Comparison of ENCODE assay signal across 9 mouse cellular contexts in the genomic region with DNA sequence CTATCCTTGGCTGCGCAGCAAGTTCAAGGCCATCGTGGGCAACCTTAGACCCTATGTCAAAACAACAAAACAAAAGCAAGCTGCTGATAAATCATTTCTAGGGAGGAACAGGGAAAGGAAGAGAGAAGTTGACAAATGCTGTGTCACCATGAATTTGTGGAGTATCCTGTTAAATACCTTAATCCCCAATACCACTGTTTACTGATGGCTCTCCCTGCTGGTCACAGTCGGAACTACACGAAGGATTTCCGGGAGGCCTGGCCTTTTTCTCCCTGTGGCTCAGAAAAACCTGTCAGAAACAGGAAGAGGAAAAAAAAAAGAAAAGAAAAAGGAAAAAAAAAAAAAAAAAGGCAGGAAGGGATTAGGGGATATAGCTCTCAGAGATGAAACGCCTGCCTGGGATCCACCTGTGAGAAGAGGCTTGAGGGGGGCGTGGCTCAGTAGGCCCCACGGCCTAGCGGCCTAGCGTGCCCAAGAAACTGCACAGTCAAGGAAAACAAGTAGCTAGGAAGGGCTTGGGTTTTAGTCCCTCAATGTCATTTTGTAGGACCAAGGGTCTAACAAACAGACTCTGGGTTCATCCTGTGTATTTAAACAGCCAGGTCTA. TPM values are rescaled to one million over a fixed set of nuclear protein-coding genes. Genes with fewer than 3 reads are reported as not detected.
DNase-seq lines count a peak whose midpoint lies in the region; ATAC-seq and TF ChIP-seq lines count a peak whose summit lies in the region.
"Had no signal": no experiment of that assay in that cellular context is flagged by ENCODE, and none has a peak within 500 bp of the region (broad histone marks: within the 10 kb centered on the region; RNA-seq: fewer than 3 reads in every experiment).

No protein-coding gene starts in this region.

- H3K9me3 ChIP-seq in hindbrain, embryonic 11.5 days (ENCODE audit: control insufficient read depth, low read length), result no peaks in the 10 kb centered on the region
- no peaks in the 10 kb centered on the region for H3K9me3 ChIP-seq in hindbrain, embryonic 16.5 days (ENCODE audit: control insufficient read depth, low read length)
- no peaks in the 10 kb centered on the region for H3K9me3 ChIP-seq in hindbrain, embryonic 14.5 days (ENCODE audit: control insufficient read depth, low read length)
- H3K9me3 ChIP-seq in stomach, postnatal 0 days (ENCODE audit: control insufficient read depth, low read length), result no peaks in the 10 kb centered on the region

- no peak for TF ChIP-seq POLR2A in bone marrow macrophage, adult 2 months (IDR thresholded peaks at IDR 0.05; ENCODE audit: borderline replicate concordance, low read depth, low read length)

- TF ChIP-seq EP300 in stomach, postnatal 0 days (optimal IDR thresholded peaks at IDR 0.05), result no peak

- TF ChIP-seq CTCF in bone marrow macrophage, adult 2 months (IDR thresholded peaks at IDR 0.05; ENCODE audit: low read depth, low read length), result no peak
- peak; percentile 69 for TF ChIP-seq CTCF in left cerebral cortex, adult 2 months (IDR thresholded peaks at IDR 0.05)
- peak; percentile 78 for TF ChIP-seq CTCF in stomach, postnatal 0 days (IDR thresholded peaks at IDR 0.05; ENCODE audit: low read depth)

- H3K4me1 ChIP-seq in hindbrain, embryonic 11.5 days (replicated peaks; ENCODE audit: control insufficient read depth, insufficient read depth, low read length), result no peaks in the 10 kb centered on the region; the same call in none of the 2 replicates
- H3K4me1 ChIP-seq in hindbrain, embryonic 16.5 days (ENCODE audit: control insufficient read depth, insufficient read depth, low read depth, low read length), result peaks cover 9% of the 10 kb centered on the region
- H3K4me1 ChIP-seq in bone marrow macrophage, adult 2 months (ENCODE audit: control insufficient read depth, insufficient read depth, low read length), result peaks cover 34% of the 10 kb centered on the region
- peaks cover 15% of the 10 kb centered on the region for H3K4me1 ChIP-seq in hindbrain, embryonic 14.5 days (replicated peaks; ENCODE audit: control insufficient read depth, insufficient read depth, low read length)
- H3K4me1 ChIP-seq in stomach, postnatal 0 days (replicated peaks; ENCODE audit: control insufficient read depth, insufficient read depth), result peaks cover 3% of the 10 kb centered on the region; the same call in 1 of the 2 replicates

- H3K27me3 ChIP-seq in hindbrain, embryonic 11.5 days (ENCODE audit: control insufficient read depth, insufficient read depth, low read length), result peaks cover 18% of the 10 kb centered on the region
- no peaks in the 10 kb centered on the region for H3K27me3 ChIP-seq in hindbrain, embryonic 16.5 days (replicated peaks; ENCODE audit: control insufficient read depth, insufficient read depth, low read length)
- peaks cover 12% of the 10 kb centered on the region for H3K27me3 ChIP-seq in hindbrain, embryonic 14.5 days (ENCODE audit: control insufficient read depth, insufficient read depth, low read length)
- no peaks in the 10 kb centered on the region for H3K27me3 ChIP-seq in stomach, postnatal 0 days (ENCODE audit: control insufficient read depth, insufficient read depth, low read length)

- H3K9ac ChIP-seq in hindbrain, embryonic 11.5 days (ENCODE audit: low read depth, low read length), result no peak overlapping the region
- H3K9ac ChIP-seq in hindbrain, embryonic 16.5 days (ENCODE audit: low read depth, low read length), result no peak overlapping the region
- no peak overlapping the region for H3K9ac ChIP-seq in hindbrain, embryonic 14.5 days
- H3K9ac ChIP-seq in stomach, postnatal 0 days (ENCODE audit: low read length), result no peak overlapping the region

- no peak overlapping the region for H3K27ac ChIP-seq in hindbrain, embryonic 11.5 days (ENCODE audit: low read depth, low read length)
- H3K27ac ChIP-seq in hindbrain, embryonic 16.5 days (ENCODE audit: low read depth, low read length), result no peak overlapping the region
- peak overlapping the region; percentile 86 for H3K27ac ChIP-seq in bone marrow macrophage, adult 2 months (ENCODE audit: insufficient read depth, low read depth, low read length)
- H3K27ac ChIP-seq in hindbrain, embryonic 14.5 days, result no peak overlapping the region
- no peak overlapping the region for H3K27ac ChIP-seq in left cerebral cortex, adult 2 months
- H3K27ac ChIP-seq in macrophage, result peak overlapping the region; percentile 95
- H3K27ac ChIP-seq in stomach, postnatal 0 days (replicated peaks), result peak overlapping the region; percentile 81

- ATAC-seq in hindbrain, embryonic 11.5 days (ENCODE audit: low FRiP score), result no peak
- no peak for ATAC-seq in hindbrain, embryonic 16.5 days
- peak; percentile 57 for ATAC-seq in erythroid progenitor cell, adult 5-6 weeks (replicated peaks; ENCODE audit: low FRiP score, poor library complexity, severe bottlenecking)
- ATAC-seq in hindbrain, embryonic 14.5 days (ENCODE audit: low FRiP score), result no peak
- no peak for ATAC-seq in stomach, postnatal 0 days (ENCODE audit: low FRiP score, low TSS enrichment)

- intact Hi-C loops in left cerebral cortex, adult 2 months (cut with DNase I), result loop anchor here (2.0 to 5.0 kb wide), 2 partner anchors 58 to 113 kb away; partner anchors contain the start of gene Ltbp4

- 63% methylated on average over 10 of the region's 10 CpGs for WGBS in hindbrain, embryonic 11.5 days
- WGBS in hindbrain, embryonic 16.5 days, result 66% methylated on average over 10 of the region's 10 CpGs
- 59% methylated on average over 10 of the region's 10 CpGs for WGBS in hindbrain, embryonic 14.5 days
- WGBS in macrophage (ENCODE audit: missing documents), result 51% methylated on average over 10 of the region's 10 CpGs
- 48% methylated on average over 10 of the region's 10 CpGs for WGBS in stomach, postnatal 0 days

- no peak overlapping the region for H3K4me3 ChIP-seq in hindbrain, embryonic 11.5 days (ENCODE audit: low read depth, low read length)
- no peak overlapping the region for H3K4me3 ChIP-seq in hindbrain, embryonic 16.5 days (ENCODE audit: low read length)
- H3K4me3 ChIP-seq in bone marrow macrophage, adult 2 months (ENCODE audit: insufficient read depth, low read length), result peak overlapping the region; percentile 70
- no peak overlapping the region for H3K4me3 ChIP-seq in hindbrain, embryonic 14.5 days (replicated peaks; ENCODE audit: low read length)
- no peak overlapping the region for H3K4me3 ChIP-seq in left cerebral cortex, adult 2 months
- H3K4me3 ChIP-seq in macrophage (ENCODE audit: inconsistent target), result peak overlapping the region; percentile 74
- H3K4me3 ChIP-seq in stomach, postnatal 0 days (ENCODE audit: low read depth, low read length), result no peak overlapping the region

- H3K36me3 ChIP-seq in hindbrain, embryonic 11.5 days (ENCODE audit: control insufficient read depth, insufficient read depth, low read length), result no peaks in the 10 kb centered on the region
- H3K36me3 ChIP-seq in hindbrain, embryonic 16.5 days (ENCODE audit: control insufficient read depth, insufficient read depth, low read length), result no peaks in the 10 kb centered on the region
- no peaks in the 10 kb centered on the region for H3K36me3 ChIP-seq in hindbrain, embryonic 14.5 days (replicated peaks; ENCODE audit: control insufficient read depth, insufficient read depth)
- no peaks in the 10 kb centered on the region for H3K36me3 ChIP-seq in macrophage (ENCODE audit: inconsistent target)
- no peaks in the 10 kb centered on the region for H3K36me3 ChIP-seq in stomach, postnatal 0 days (ENCODE audit: control insufficient read depth, insufficient read depth, low read length)

- peak; percentile 75 for DNase-seq in hindbrain, embryonic 11.5 days (ENCODE audit: low spot score)
- peak; percentile 64 for DNase-seq in hindbrain, embryonic 14.5 days (ENCODE audit: low spot score)
- peak; percentile 56 to 74 for DNase-seq in left cerebral cortex, adult 2 months (ENCODE audit: extremely low spot score in 1 of 2, low spot score in 2 of 2)
- peak; percentile 86 for DNase-seq in stomach, postnatal 0 days (ENCODE audit: low spot score)

- peaks cover 61% of the 10 kb centered on the region for H3K79me2 ChIP-seq in macrophage (ENCODE audit: inconsistent target)

- H3K4me2 ChIP-seq in hindbrain, embryonic 11.5 days (replicated peaks; ENCODE audit: low read depth, low read length), result no peak overlapping the region
- no peak overlapping the region for H3K4me2 ChIP-seq in hindbrain, embryonic 16.5 days (ENCODE audit: low read length)
- no peak overlapping the region for H3K4me2 ChIP-seq in hindbrain, embryonic 14.5 days (replicated peaks)
- H3K4me2 ChIP-seq in stomach, postnatal 0 days (replicated peaks; ENCODE audit: low read depth), result peak overlapping the region; percentile 95

RNA-seq across cellular contexts. Expression of gene Blvrb, which starts 1.6 kb away (rescaled TPM):
- polyA plus RNA-seq in hindbrain, embryonic 11.5 days (2014; fragmentation: Nextera tagmentation; extraction: Ambion mirVana), result 34.8 and 35.4 TPM in 2 replicates
- 23.4 and 23.7 TPM in 2 replicates for polyA plus RNA-seq in hindbrain, embryonic 16.5 days (2015; fragmentation: Nextera tagmentation; extraction: Ambion mirVana)
- 473 and 496 TPM in 2 replicates for polyA plus RNA-seq in bone marrow macrophage, adult 2 months (2012; ENCODE audit: insufficient read depth, insufficient read length, missing spikeins)
- total RNA-seq in erythroid progenitor cell, adult 5-6 weeks (2015; ENCODE audit: low replicate concordance), result 538 and 642 TPM in 2 replicates
- total RNA-seq in erythroid progenitor cell, adult 5-6 weeks (2017; ENCODE audit: low replicate concordance), result 484 and 602 TPM in 2 replicates
- 17.7 and 25.4 TPM in 2 replicates for polyA plus RNA-seq in hindbrain, embryonic 14.5 days (2014; fragmentation: Nextera tagmentation; extraction: Ambion mirVana)
- 10 to 100 TPM; 18.1 to 18.3 TPM for total RNA-seq in left cerebral cortex, adult 2 months (2021)
- 100 to 1,000 TPM in 15 of 26 experiments, 10 to 100 TPM in 11; 19.9 to 251 (median 118) TPM for total RNA-seq in macrophage (2018; cell fraction: chromatin; rRNA removed)
- 100 to 1,000 TPM; 176 to 279 (median 229) TPM for total RNA-seq in macrophage (2018; cell fraction: cytosol; rRNA removed)
- total RNA-seq in macrophage (2018; cell fraction: nucleus; rRNA removed), result 100 to 1,000 TPM in 13 of 26 experiments, 10 to 100 TPM in 13; 45.0 to 228 (median 101) TPM
- polyA plus RNA-seq in macrophage (2018), result 251 to 318 TPM (median 262 TPM) in 3 replicates
- polyA plus RNA-seq in stomach, postnatal 0 days (2015; fragmentation: Nextera tagmentation; extraction: Ambion mirVana), result 97.3 and 103 TPM in 2 replicates

RNA-seq across cellular contexts. Expression of gene Sptbn4, which starts 1.9 kb away (rescaled TPM):
- 0.20 and 0.57 TPM in 2 replicates for polyA plus RNA-seq in hindbrain, embryonic 11.5 days (2014; fragmentation: Nextera tagmentation; extraction: Ambion mirVana)
- polyA plus RNA-seq in hindbrain, embryonic 16.5 days (2015; fragmentation: Nextera tagmentation; extraction: Ambion mirVana), result 3.1 and 3.7 TPM in 2 replicates
- polyA plus RNA-seq in bone marrow macrophage, adult 2 months (2012; ENCODE audit: insufficient read depth, insufficient read length, missing spikeins), result 0.48 and 0.73 TPM in 2 replicates
- total RNA-seq in erythroid progenitor cell, adult 5-6 weeks (2015; ENCODE audit: low replicate concordance), result not detected in 2 replicates
- 0.08 and 0.13 TPM in 2 replicates for total RNA-seq in erythroid progenitor cell, adult 5-6 weeks (2017; ENCODE audit: low replicate concordance)
- 4.0 and 4.2 TPM in 2 replicates for polyA plus RNA-seq in hindbrain, embryonic 14.5 days (2014; fragmentation: Nextera tagmentation; extraction: Ambion mirVana)
- 100 to 1,000 TPM; 153 to 162 TPM for total RNA-seq in left cerebral cortex, adult 2 months (2021)
- total RNA-seq in macrophage (2018; cell fraction: chromatin; rRNA removed), result 1 to 10 TPM in 5 of 26 experiments, under 1 TPM in 18, not detected in 3; 0.09 to 4.2 (median 0.40) TPM
- total RNA-seq in macrophage (2018; cell fraction: cytosol; rRNA removed), result under 1 TPM in 24 of 26 experiments, not detected in 2; 0.03 to 0.23 (median 0.05) TPM
- total RNA-seq in macrophage (2018; cell fraction: nucleus; rRNA removed), result 1 to 10 TPM in 1 of 26 experiments, under 1 TPM in 18, not detected in 7; 0.08 to 1.0 (median 0.61) TPM
- polyA plus RNA-seq in macrophage (2018), result 0.04 to 0.22 TPM (median 0.16 TPM) in 3 replicates
- polyA plus RNA-seq in stomach, postnatal 0 days (2015; fragmentation: Nextera tagmentation; extraction: Ambion mirVana), result 0.24 and 0.25 TPM in 2 replicates
- total RNA-seq: neutrophil, adult 5-6 weeks had no signal

RNA-seq across cellular contexts. Expression of gene Sertad3, which starts 24.2 kb away (rescaled TPM):
- 20.7 and 22.2 TPM in 2 replicates for polyA plus RNA-seq in hindbrain, embryonic 11.5 days (2014; fragmentation: Nextera tagmentation; extraction: Ambion mirVana)
- 9.7 and 10.7 TPM in 2 replicates for polyA plus RNA-seq in hindbrain, embryonic 16.5 days (2015; fragmentation: Nextera tagmentation; extraction: Ambion mirVana)
- polyA plus RNA-seq in bone marrow macrophage, adult 2 months (2012; ENCODE audit: insufficient read depth, insufficient read length, missing spikeins), result 19.5 and 20.9 TPM in 2 replicates
- 9.0 and 9.2 TPM in 2 replicates for total RNA-seq in erythroid progenitor cell, adult 5-6 weeks (2015; ENCODE audit: low replicate concordance)
- total RNA-seq in erythroid progenitor cell, adult 5-6 weeks (2017; ENCODE audit: low replicate concordance), result 14.8 and 19.6 TPM in 2 replicates
- polyA plus RNA-seq in hindbrain, embryonic 14.5 days (2014; fragmentation: Nextera tagmentation; extraction: Ambion mirVana), result 8.4 and 9.3 TPM in 2 replicates
- total RNA-seq in left cerebral cortex, adult 2 months (2021), result 1 to 10 TPM; 3.3 TPM
- total RNA-seq in macrophage (2018; cell fraction: chromatin; rRNA removed), result 10 to 100 TPM in 5 of 26 experiments, 1 to 10 TPM in 16, under 1 TPM in 2, not detected in 3; 0.73 to 15.2 (median 5.4) TPM
- total RNA-seq in macrophage (2018; cell fraction: cytosol; rRNA removed), result 10 to 100 TPM in 20 of 26 experiments, 1 to 10 TPM in 6; 1.5 to 25.1 (median 15.3) TPM
- 10 to 100 TPM in 12 of 26 experiments, 1 to 10 TPM in 14; 1.6 to 37.4 (median 9.6) TPM for total RNA-seq in macrophage (2018; cell fraction: nucleus; rRNA removed)
- 9.9 to 24.4 TPM (median 12.1 TPM) in 3 replicates for polyA plus RNA-seq in macrophage (2018)
- polyA plus RNA-seq in stomach, postnatal 0 days (2015; fragmentation: Nextera tagmentation; extraction: Ambion mirVana), result 23.9 and 25.2 TPM in 2 replicates

RNA-seq across cellular contexts. Expression of gene Sertad1, which starts 37.4 kb away (rescaled TPM):
- polyA plus RNA-seq in hindbrain, embryonic 11.5 days (2014; fragmentation: Nextera tagmentation; extraction: Ambion mirVana), result 18.4 and 21.0 TPM in 2 replicates
- polyA plus RNA-seq in hindbrain, embryonic 16.5 days (2015; fragmentation: Nextera tagmentation; extraction: Ambion mirVana), result 9.8 and 11.4 TPM in 2 replicates
- polyA plus RNA-seq in bone marrow macrophage, adult 2 months (2012; ENCODE audit: insufficient read depth, insufficient read length, missing spikeins), result 22.1 and 24.7 TPM in 2 replicates
- total RNA-seq in erythroid progenitor cell, adult 5-6 weeks (2015; ENCODE audit: low replicate concordance), result 1.7 and 6.8 TPM in 2 replicates
- 5.5 and 7.0 TPM in 2 replicates for total RNA-seq in erythroid progenitor cell, adult 5-6 weeks (2017; ENCODE audit: low replicate concordance)
- polyA plus RNA-seq in hindbrain, embryonic 14.5 days (2014; fragmentation: Nextera tagmentation; extraction: Ambion mirVana), result 7.9 and 8.9 TPM in 2 replicates
- 10 to 100 TPM; 18.8 to 21.7 TPM for total RNA-seq in left cerebral cortex, adult 2 months (2021)
- 10 to 100 TPM in 25 of 26 experiments, 1 to 10 TPM in 1; 7.6 to 29.7 (median 19.0) TPM for total RNA-seq in macrophage (2018; cell fraction: chromatin; rRNA removed)
- total RNA-seq in macrophage (2018; cell fraction: cytosol; rRNA removed), result 10 to 100 TPM; 30.9 to 68.3 (median 41.2) TPM
- total RNA-seq in macrophage (2018; cell fraction: nucleus; rRNA removed), result 10 to 100 TPM; 18.1 to 55.2 (median 28.5) TPM
- polyA plus RNA-seq in macrophage (2018), result 16.5 to 37.7 TPM (median 28.9 TPM) in 3 replicates
- 50.0 and 53.0 TPM in 2 replicates for polyA plus RNA-seq in stomach, postnatal 0 days (2015; fragmentation: Nextera tagmentation; extraction: Ambion mirVana)

RNA-seq across cellular contexts. Expression of gene Prx, which starts 49.8 kb away (rescaled TPM):
- 0.53 and 1.0 TPM in 2 replicates for polyA plus RNA-seq in hindbrain, embryonic 11.5 days (2014; fragmentation: Nextera tagmentation; extraction: Ambion mirVana)
- 1.8 and 1.9 TPM in 2 replicates for polyA plus RNA-seq in hindbrain, embryonic 16.5 days (2015; fragmentation: Nextera tagmentation; extraction: Ambion mirVana)
- 0.57 and 0.68 TPM in 2 replicates for polyA plus RNA-seq in bone marrow macrophage, adult 2 months (2012; ENCODE audit: insufficient read depth, insufficient read length, missing spikeins)
- 0.36 and 0.42 TPM in 2 replicates for total RNA-seq in erythroid progenitor cell, adult 5-6 weeks (2015; ENCODE audit: low replicate concordance)
- total RNA-seq in erythroid progenitor cell, adult 5-6 weeks (2017; ENCODE audit: low replicate concordance), result 1.4 and 5.1 TPM in 2 replicates
- 0.50 and 0.93 TPM in 2 replicates for polyA plus RNA-seq in hindbrain, embryonic 14.5 days (2014; fragmentation: Nextera tagmentation; extraction: Ambion mirVana)
- under 1 TPM; 0.47 to 0.50 TPM for total RNA-seq in left cerebral cortex, adult 2 months (2021)
- 1 to 10 TPM in 3 of 26 experiments, under 1 TPM in 18, not detected in 5; 0.20 to 1.3 (median 0.63) TPM for total RNA-seq in macrophage (2018; cell fraction: chromatin; rRNA removed)
- under 1 TPM; 0.05 to 0.37 (median 0.17) TPM for total RNA-seq in macrophage (2018; cell fraction: cytosol; rRNA removed)
- total RNA-seq in macrophage (2018; cell fraction: nucleus; rRNA removed), result 1 to 10 TPM in 3 of 26 experiments, under 1 TPM in 21, not detected in 2; 0.15 to 1.1 (median 0.53) TPM
- polyA plus RNA-seq in macrophage (2018), result 0.20 to 0.30 TPM (median 0.22 TPM) in 3 replicates
- polyA plus RNA-seq in stomach, postnatal 0 days (2015; fragmentation: Nextera tagmentation; extraction: Ambion mirVana), result 2.1 and 2.2 TPM in 2 replicates

Comparison
In these comparisons a context has a peak if more than half of its experiments do, and no peak if none do; other contexts are left out.
1. H3K27ac ChIP-seq: peak in bone marrow macrophage, adult 2 months (single experiment), macrophage (single experiment) and stomach, postnatal 0 days (single experiment); none in hindbrain, embryonic 11.5 days (single experiment), hindbrain, embryonic 16.5 days (single experiment), hindbrain, embryonic 14.5 days (single experiment) and left cerebral cortex, adult 2 months (single experiment).
2. H3K4me3 ChIP-seq: peak in bone marrow macrophage, adult 2 months (single experiment) and macrophage (single experiment); none in hindbrain, embryonic 11.5 days (single experiment), hindbrain, embryonic 16.5 days (single experiment), hindbrain, embryonic 14.5 days (single experiment), left cerebral cortex, adult 2 months (single experiment) and stomach, postnatal 0 days (single experiment).
3. Peak in every context shown above with its lines, with median percentiles within 50 percentile points of each other: DNase-seq.